Mouse (Mus musculus): Measurements from ENCODE around the gene Rtn3.
"Not testable (repeated sequence)": the region's sequence is repeated elsewhere in the genome, so short reads cannot be mapped to it uniquely, and the experiment has no call there.

The Rtn3 gene

GRCm38 (mm10) chr19:7482599-7483511, at the start of gene Rtn3:
Gene Rtn3, minus strand, starts transcription at chr19:7483281.
- DNase-seq, result peak; percentile 93

GRCm38 (mm10) chr19:7531906-7532305, 48.8 kb upstream of the Rtn3 start:
- DNase-seq, result no peak

- peak; percentile 5 to 12 for DNase-seq
Observed at GRCm38 (mm10) chr19:7528639-7529428, 45.8 kb upstream of the Rtn3 start.

- no peak for DNase-seq
Observed at GRCm38 (mm10) chr19:7524879-7525278, 41.8 kb upstream of the Rtn3 start.

- no peak for DNase-seq
Observed at GRCm38 (mm10) chr19:7523781-7524180, 40.7 kb upstream of the Rtn3 start.

- no peak for DNase-seq
Observed at GRCm38 (mm10) chr19:7523292-7523691, 40.2 kb upstream of the Rtn3 start.

- DNase-seq, result no peak
Observed at GRCm38 (mm10) chr19:7522856-7523255, 39.8 kb upstream of the Rtn3 start.

- no peak for DNase-seq
Observed at GRCm38 (mm10) chr19:7521619-7522018, 38.5 kb upstream of the Rtn3 start.

- DNase-seq, result no peak
Observed at GRCm38 (mm10) chr19:7516437-7516836, 33.4 kb upstream of the Rtn3 start.

- no peak for DNase-seq
Observed at GRCm38 (mm10) chr19:7508026-7508425, 24.9 kb upstream of the Rtn3 start.

- DNase-seq, result no peak
Observed at GRCm38 (mm10) chr19:7506321-7506720, 23.2 kb upstream of the Rtn3 start.

GRCm38 (mm10) chr19:7502432-7502831, 19.4 kb upstream of the Rtn3 start:
- no peak for DNase-seq

- no peak for DNase-seq
Observed at GRCm38 (mm10) chr19:7500701-7501100, 17.6 kb upstream of the Rtn3 start.

GRCm38 (mm10) chr19:7498816-7499215, 15.7 kb upstream of the Rtn3 start:
- DNase-seq, result no peak

- not testable (repeated sequence) for DNase-seq
Observed at GRCm38 (mm10) chr19:7496070-7496469, 13.0 kb upstream of the Rtn3 start.

- no peak for DNase-seq
Observed at GRCm38 (mm10) chr19:7495221-7496038, 12.3 kb upstream of the Rtn3 start.

- peak; percentile 83 to 85 for DNase-seq
Observed at GRCm38 (mm10) chr19:7494187-7495015, 11.3 kb upstream of the Rtn3 start.

- DNase-seq, result no peak
Observed at GRCm38 (mm10) chr19:7493352-7494186, 10.5 kb upstream of the Rtn3 start, which contains the start of gene Atl3. Gene Atl3, plus strand, starts transcription at chr19:7494040.

- DNase-seq, result no peak
Observed at GRCm38 (mm10) chr19:7492682-7493081, 9.6 kb upstream of the Rtn3 start.

- DNase-seq, result no peak
Observed at GRCm38 (mm10) chr19:7491960-7492359, 8.9 kb upstream of the Rtn3 start.

- DNase-seq, result no peak
Observed at GRCm38 (mm10) chr19:7487680-7488079, 4.6 kb upstream of the Rtn3 start.
